Mouse (Mus musculus) thymus, postnatal 36 days (tissue): ENCODE results near the gene Edil3.

Experiments used
- DNase-seq, 2 experiments: peaks; one replicate each; pipeline ENCODE4 v3.0.0; 2022; ENCODE audit warnings: mixed read lengths in 2 of 2

Gene Edil3

GRCm38 (mm10) chr13:88821440-88822331 lies at the start of gene Edil3:
Edil3 (plus strand) TSS chr13:88821472.
- no peak for DNase-seq

GRCm38 (mm10) chr13:88799186-88799585 lies 22.1 kb upstream of the Edil3 start:
- no peak for DNase-seq

- no peak for DNase-seq
Observed at GRCm38 (mm10) chr13:88801006-88801405, 20.3 kb upstream of the Edil3 start.

- DNase-seq = no peak
Observed at GRCm38 (mm10) chr13:88805838-88806237, 15.4 kb upstream of the Edil3 start.

- no peak for DNase-seq
Observed at GRCm38 (mm10) chr13:88806269-88806668, 15.0 kb upstream of the Edil3 start.

GRCm38 (mm10) chr13:88810097-88810496 lies 11.2 kb upstream of the Edil3 start:
- DNase-seq = no peak

- DNase-seq = no peak
Observed at GRCm38 (mm10) chr13:88820686-88821308, 475 bp upstream of the Edil3 start.

- no peak for DNase-seq
Observed at GRCm38 (mm10) chr13:88822332-88822895, 1.1 kb downstream of the Edil3 start.

- DNase-seq = no peak
Observed at GRCm38 (mm10) chr13:88822976-88823521, 1.8 kb downstream of the Edil3 start.

GRCm38 (mm10) chr13:88823522-88824419 lies 2.5 kb downstream of the Edil3 start:
- DNase-seq = no peak

- no peak for DNase-seq
Observed at GRCm38 (mm10) chr13:88824441-88824840, 3.2 kb downstream of the Edil3 start.

- no peak for DNase-seq
Observed at GRCm38 (mm10) chr13:88828362-88828761, 7.1 kb downstream of the Edil3 start.

GRCm38 (mm10) chr13:88833732-88834131 lies 12.5 kb downstream of the Edil3 start:
- DNase-seq = no peak

GRCm38 (mm10) chr13:88849739-88850138 lies 28.5 kb downstream of the Edil3 start:
- no peak for DNase-seq

- no peak for DNase-seq
Observed at GRCm38 (mm10) chr13:88879960-88880359, 58.7 kb downstream of the Edil3 start.

- DNase-seq = no peak
Observed at GRCm38 (mm10) chr13:88890728-88891127, 69.5 kb downstream of the Edil3 start.

- no peak for DNase-seq
Observed at GRCm38 (mm10) chr13:88900046-88900445, 78.8 kb downstream of the Edil3 start.

GRCm38 (mm10) chr13:88907405-88907804 lies 86.1 kb downstream of the Edil3 start:
- DNase-seq = no peak

GRCm38 (mm10) chr13:88908187-88908586 lies 86.9 kb downstream of the Edil3 start:
- no peak for DNase-seq

GRCm38 (mm10) chr13:88916503-88916902 lies 95.2 kb downstream of the Edil3 start:
- DNase-seq = no peak

- DNase-seq = no peak
Observed at GRCm38 (mm10) chr13:88929626-88930025, 108.4 kb downstream of the Edil3 start.

GRCm38 (mm10) chr13:88938564-88938963 lies 117.3 kb downstream of the Edil3 start:
- DNase-seq = no peak
